Comparison of ENCODE assay signal across 8 mouse cellular contexts in the genomic region with DNA sequence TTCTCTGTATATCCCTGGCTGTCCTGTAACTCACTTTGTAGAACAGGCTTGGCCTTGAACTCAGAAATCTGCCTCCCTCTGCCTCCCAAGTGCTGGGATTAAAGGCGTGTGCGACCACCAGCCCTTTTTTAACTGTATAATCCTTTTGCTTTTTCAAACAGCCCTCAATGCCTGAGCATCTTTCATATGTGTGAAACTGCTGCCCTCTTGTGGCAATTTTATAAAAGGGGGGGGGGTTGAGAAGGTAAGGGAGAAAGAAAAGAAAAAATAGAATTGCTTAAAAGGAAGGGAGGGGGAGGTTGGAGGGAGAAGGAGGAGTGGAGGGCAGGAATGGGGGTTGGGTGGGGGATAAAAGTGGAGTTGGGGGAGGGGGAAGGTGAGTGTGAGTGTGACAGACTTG. TPM values are rescaled to one million over a fixed set of nuclear protein-coding genes. Genes with fewer than 3 reads are reported as not detected.
DNase-seq lines count a peak whose midpoint lies in the region; ATAC-seq lines count a peak whose summit lies in the region.

No protein-coding gene starts in this region.

- 0% methylated on average over 2 of the region's 2 CpGs for WGBS in forebrain, embryonic 11.5 days

- no peak overlapping the region for H3K9ac ChIP-seq in forebrain, embryonic 11.5 days (ENCODE audit: low read length)

- H3K4me2 ChIP-seq in forebrain, embryonic 11.5 days (ENCODE audit: low read depth, low read length, severe bottlenecking): no peak overlapping the region

- DNase-seq in frontal cortex, postnatal 14 days (ENCODE audit: low spot score in 2 of 2): no peak
- peak; percentile 52 for DNase-seq in MN1 (ENCODE audit: low spot score)
- DNase-seq in forebrain, embryonic 11.5 days (ENCODE audit: low spot score): no peak
- DNase-seq in kidney, postnatal 4 days: peak; percentile 46 to 59
- peak; percentile 74 for DNase-seq in naive thymus-derived CD4-positive, alpha-beta T cell, adult 2 months (ENCODE audit: low read depth)
- no peak for DNase-seq in spleen, adult 18-20 months
- DNase-seq in frontal cortex, postnatal 36 days (ENCODE audit: low spot score in 2 of 2): no peak

- H3K4me1 ChIP-seq in forebrain, embryonic 11.5 days (replicated peaks; ENCODE audit: control insufficient read depth, insufficient read depth, low read length): no peaks in the 10 kb centered on the region

- no peak overlapping the region for H3K27ac ChIP-seq in forebrain, embryonic 11.5 days (ENCODE audit: low read depth, low read length)

- no peaks in the 10 kb centered on the region for H3K27me3 ChIP-seq in forebrain, embryonic 11.5 days (ENCODE audit: control insufficient read depth, insufficient read depth, low read length)

- H3K4me3 ChIP-seq in forebrain, embryonic 11.5 days (ENCODE audit: low read depth, low read length): no peak overlapping the region

- no peaks in the 10 kb centered on the region for H3K9me3 ChIP-seq in forebrain, embryonic 11.5 days (ENCODE audit: control insufficient read depth, low read length)

- H3K36me3 ChIP-seq in forebrain, embryonic 11.5 days (ENCODE audit: control insufficient read depth, insufficient read depth, low read length): no peaks in the 10 kb centered on the region

- ATAC-seq in frontal cortex, adult (ENCODE audit: low TSS enrichment): 0 out of 2 replicates have a peak, but pooled peaks have one; percentile 29
- peak; percentile 73 for ATAC-seq in forebrain, embryonic 11.5 days (replicated peaks; ENCODE audit: low FRiP score)

RNA-seq across cellular contexts. Expression of gene Chrm5, which starts 1.0 kb away (rescaled TPM):
- polyA plus RNA-seq in forebrain, embryonic 11.5 days (2014; fragmentation: Nextera tagmentation; extraction: Ambion mirVana): 0.27 TPM in 1 of 2 replicates, not detected in the other

RNA-seq across cellular contexts. Expression of gene Aven, which starts 11.2 kb away (rescaled TPM):
- polyA plus RNA-seq in forebrain, embryonic 11.5 days (2014; fragmentation: Nextera tagmentation; extraction: Ambion mirVana): 5.2 and 6.1 TPM in 2 replicates

RNA-seq across cellular contexts. Expression of gene Emc7, which starts 26.8 kb away (rescaled TPM):
- 9.9 and 11.6 TPM in 2 replicates for polyA plus RNA-seq in forebrain, embryonic 11.5 days (2014; fragmentation: Nextera tagmentation; extraction: Ambion mirVana)

Comparison
In these comparisons a context has a peak if more than half of its experiments do, and no peak if none do; other contexts are left out.
1. DNase-seq: peak in MN1 (single experiment), kidney, postnatal 4 days (2 of 2) and naive thymus-derived CD4-positive, alpha-beta T cell, adult 2 months (single experiment); none in frontal cortex, postnatal 14 days (0 of 2), forebrain, embryonic 11.5 days (single experiment), spleen, adult 18-20 months (0 of 2) and frontal cortex, postnatal 36 days (0 of 2).